Mouse (Mus musculus) CD4-positive, CD25-positive, alpha-beta regulatory T cell, adult 2 months (primary cell): ENCODE measurements around the gene Prkg1.
A peak's percentile ranks its signal among the peaks of the same experiment; 100 is the strongest.

Experiments used
- DNase-seq: peaks from one replicate; pipeline ENCODE4 v3.0.0-alpha.2; 2012; ENCODE audit warnings: low read depth, low spot score

Prkg1 gene

GRCm38 (mm10) chr19:31153399-31153798 lies 611.4 kb downstream of the Prkg1 start:
- DNase-seq: no peak

GRCm38 (mm10) chr19:31149902-31150301 lies 614.9 kb downstream of the Prkg1 start:
- peak; percentile 3 for DNase-seq

- DNase-seq: no peak
Observed at GRCm38 (mm10) chr19:31147457-31147856, 617.4 kb downstream of the Prkg1 start.

- DNase-seq: no peak
Observed at GRCm38 (mm10) chr19:31146156-31146555, 618.7 kb downstream of the Prkg1 start.

GRCm38 (mm10) chr19:31141905-31142304 lies 622.9 kb downstream of the Prkg1 start:
- DNase-seq: no peak

- no peak for DNase-seq
Observed at GRCm38 (mm10) chr19:31136316-31136715, 628.5 kb downstream of the Prkg1 start.

GRCm38 (mm10) chr19:31132614-31133013 lies 632.2 kb downstream of the Prkg1 start:
- DNase-seq: no peak

- no peak for DNase-seq
Observed at GRCm38 (mm10) chr19:31124628-31125027, 640.2 kb downstream of the Prkg1 start.

- no peak for DNase-seq
Observed at GRCm38 (mm10) chr19:31114690-31115089, 650.1 kb downstream of the Prkg1 start.

GRCm38 (mm10) chr19:31106835-31107554 lies 657.8 kb downstream of the Prkg1 start:
- DNase-seq: no peak

GRCm38 (mm10) chr19:31106036-31106435 lies 658.8 kb downstream of the Prkg1 start:
- no peak for DNase-seq

- no peak for DNase-seq
Observed at GRCm38 (mm10) chr19:31104764-31105163, 660.1 kb downstream of the Prkg1 start.

- DNase-seq: no peak
Observed at GRCm38 (mm10) chr19:31099369-31099768, 665.5 kb downstream of the Prkg1 start.

- no peak for DNase-seq
Observed at GRCm38 (mm10) chr19:31097857-31098256, 667.0 kb downstream of the Prkg1 start.

- DNase-seq: peak; percentile 6
Observed at GRCm38 (mm10) chr19:31083761-31084160, 681.1 kb downstream of the Prkg1 start.

GRCm38 (mm10) chr19:31082662-31083429 lies 682.0 kb downstream of the Prkg1 start, which contains the start of gene Cstf2t:
TSS of gene Cstf2t (plus strand) at chr19:31082837.
- DNase-seq: peak; percentile 99

- no peak for DNase-seq
Observed at GRCm38 (mm10) chr19:31082226-31082625, 682.6 kb downstream of the Prkg1 start.

GRCm38 (mm10) chr19:31078241-31078640 lies 686.6 kb downstream of the Prkg1 start:
- no peak for DNase-seq

- DNase-seq: no peak
Observed at GRCm38 (mm10) chr19:31076106-31076505, 688.7 kb downstream of the Prkg1 start.

GRCm38 (mm10) chr19:31074717-31075063 lies 690.1 kb downstream of the Prkg1 start:
- DNase-seq: no peak

GRCm38 (mm10) chr19:31073959-31074716 lies 690.7 kb downstream of the Prkg1 start:
- DNase-seq: no peak

GRCm38 (mm10) chr19:31065206-31065781 lies 699.5 kb downstream of the Prkg1 start:
- DNase-seq: no peak
